Mouse (Mus musculus) neutrophil, adult 5-6 weeks (primary cell): ENCODE measurements around the gene Psmd1. TPM values are rescaled to one million over a fixed set of nuclear protein-coding genes. Genes with fewer than 3 reads are reported as not detected.
A peak's percentile ranks its signal among the peaks of the same experiment; 100 is the strongest.

Experiments
- ATAC-seq: fragments of 151-379, 151-347 bp; 2 replicates; pipeline ENCODE4 v1.8.0; 2017; ENCODE audit warnings: mild to moderate bottlenecking, moderate TSS enrichment; ENCODE audit not compliant: insufficient number of reproducible peaks, poor library complexity, low FRiP score, severe bottlenecking; ENCODE audit errors: extremely low read depth
- total RNA-seq: library from RNA; stranded (forward); fragments of 200-1000 nt; gene quantifications from 2 replicates; pipeline ENCODE4 v1.2.3, GENCODE M21; 2017

Psmd1 gene
- 39.8 and 44.5 TPM in 2 replicates for total RNA-seq

DNA sequence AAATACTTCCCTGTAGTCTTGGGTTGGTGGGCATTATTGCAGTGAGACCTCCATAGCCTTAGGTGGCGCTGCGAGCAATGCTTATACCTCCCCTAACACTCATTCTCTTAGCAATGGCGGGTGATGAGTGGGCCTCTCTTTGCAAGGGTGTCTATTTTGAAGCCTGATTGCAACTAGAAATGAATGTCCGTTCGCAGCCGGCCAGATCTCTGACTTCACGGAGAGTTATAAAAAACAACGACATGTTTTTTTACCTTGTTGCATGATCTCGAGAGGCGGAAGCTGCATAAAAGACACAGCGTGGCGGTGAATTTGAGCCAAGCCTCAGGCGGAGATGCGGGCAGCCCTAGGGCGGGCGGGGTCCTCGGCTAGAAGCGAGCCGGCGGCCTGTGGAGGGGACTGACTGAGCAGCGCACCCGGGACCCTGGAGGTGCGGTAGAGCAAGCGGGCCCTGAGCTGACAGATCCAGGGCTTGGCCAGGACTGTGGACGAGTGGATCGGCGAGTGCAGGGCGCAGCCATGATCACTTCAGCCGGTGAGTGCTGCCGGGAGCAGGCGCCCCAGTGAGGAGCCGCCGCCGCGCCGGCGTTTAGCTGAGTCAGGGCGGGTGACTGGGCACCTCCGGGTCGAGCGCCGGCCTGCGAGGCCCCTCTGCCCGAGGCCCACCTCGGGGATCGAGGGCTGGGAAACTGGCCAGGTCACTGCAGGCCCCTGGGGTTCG, at the start of gene Psmd1:
Gene Psmd1, plus strand, starts transcription at position 117 of the 721 bp plus-strand sequence.
- peak; percentile 91 for ATAC-seq

DNA sequence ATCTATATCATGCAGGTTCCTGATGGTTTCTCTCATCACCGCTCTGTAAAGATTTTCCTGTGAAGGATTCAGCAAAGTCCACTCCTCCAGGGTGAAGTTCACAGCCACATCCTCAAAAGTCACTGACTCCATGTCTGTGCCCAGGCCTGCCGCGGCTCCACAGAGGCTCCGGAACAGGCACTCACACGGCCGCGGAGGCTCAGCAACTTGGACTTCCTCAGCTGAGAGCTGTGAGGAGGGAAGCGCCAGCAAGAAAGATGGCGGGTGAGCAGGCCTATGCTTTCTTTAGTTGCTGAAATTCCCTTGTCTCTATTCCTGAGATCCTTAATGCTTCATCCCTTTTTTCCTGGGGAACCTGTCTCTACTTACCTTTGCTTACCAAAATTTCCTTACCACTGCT, 48.4 kb upstream of the Psmd1 start:
- ATAC-seq = peak; percentile 92

GRCm38 (mm10) chr1:86016516-86016915, 47.7 kb upstream of the Psmd1 start, which contains the start of gene Spata3:
Gene Spata3 (plus strand): TSS chr1:86016816.
- ATAC-seq = no peak

DNA sequence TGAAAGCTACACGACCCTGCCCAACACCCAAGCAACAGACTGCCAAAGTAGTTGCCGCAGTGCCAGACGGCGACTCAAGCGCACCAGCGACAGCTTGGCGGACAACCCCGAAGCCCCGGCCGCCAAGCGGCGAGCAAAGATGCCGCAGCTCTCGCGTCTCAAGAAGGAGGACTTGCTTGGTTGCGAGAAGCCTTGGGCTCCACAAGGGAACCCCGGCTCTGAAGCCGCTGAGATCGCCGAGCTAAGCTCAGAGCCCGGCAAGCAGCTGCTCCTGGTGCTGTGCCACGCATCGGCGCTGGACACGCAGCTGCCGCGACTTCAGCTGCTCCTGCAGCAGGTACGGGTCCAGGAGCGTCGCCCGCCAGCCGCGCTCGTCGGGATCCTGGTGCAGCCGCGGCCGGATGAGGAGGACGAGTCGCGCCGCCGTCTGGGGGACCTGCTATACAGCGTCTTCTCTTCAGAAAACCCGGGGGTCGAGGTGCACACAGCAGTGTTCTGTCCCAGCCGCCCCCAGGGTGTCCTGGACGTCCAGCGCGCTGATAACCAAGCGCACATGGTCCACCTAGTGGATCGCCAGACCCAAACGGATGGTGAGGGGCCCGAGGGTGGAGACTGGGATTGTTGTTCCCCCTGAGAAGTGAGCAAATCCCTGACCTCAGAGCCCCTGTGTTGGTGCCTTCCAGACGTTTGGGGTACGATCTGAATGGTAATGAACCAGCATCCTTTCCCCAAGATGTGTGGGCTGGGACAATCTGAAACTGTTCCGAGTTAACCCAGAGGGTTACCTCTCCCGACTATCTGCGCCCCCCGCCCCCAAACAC, 45.7 kb upstream of the Psmd1 start:
- ATAC-seq = no peak

DNA sequence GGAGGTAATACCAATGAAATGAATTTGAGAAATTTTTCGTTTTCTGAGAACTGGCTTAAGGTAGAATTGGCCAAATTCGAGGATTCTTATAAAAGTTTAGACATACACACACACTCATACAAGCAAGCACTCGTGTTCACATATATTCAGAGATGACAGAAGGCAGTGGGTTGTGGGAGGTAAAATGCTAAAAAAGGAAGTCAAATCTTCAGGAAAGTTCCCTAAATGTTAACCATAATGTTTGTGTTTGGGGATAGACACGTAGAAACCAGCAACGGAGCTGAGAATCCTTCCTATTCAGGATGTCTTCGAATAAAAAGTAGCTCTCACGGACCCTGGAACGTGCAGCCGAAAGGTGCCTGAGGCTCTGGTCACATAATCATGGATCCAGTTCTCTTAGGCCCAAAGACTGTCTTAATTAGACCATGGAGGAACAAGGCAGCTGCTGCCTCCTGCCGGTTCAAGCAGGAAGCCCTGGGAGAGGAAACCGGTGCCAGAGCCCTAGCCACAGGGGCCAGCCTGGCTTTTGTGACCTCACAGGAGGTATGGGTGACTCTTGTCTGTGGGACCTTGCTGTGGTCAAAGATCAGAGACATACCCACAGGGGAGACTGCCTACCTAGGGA, 42.7 kb upstream of the Psmd1 start:
- ATAC-seq = no peak

DNA sequence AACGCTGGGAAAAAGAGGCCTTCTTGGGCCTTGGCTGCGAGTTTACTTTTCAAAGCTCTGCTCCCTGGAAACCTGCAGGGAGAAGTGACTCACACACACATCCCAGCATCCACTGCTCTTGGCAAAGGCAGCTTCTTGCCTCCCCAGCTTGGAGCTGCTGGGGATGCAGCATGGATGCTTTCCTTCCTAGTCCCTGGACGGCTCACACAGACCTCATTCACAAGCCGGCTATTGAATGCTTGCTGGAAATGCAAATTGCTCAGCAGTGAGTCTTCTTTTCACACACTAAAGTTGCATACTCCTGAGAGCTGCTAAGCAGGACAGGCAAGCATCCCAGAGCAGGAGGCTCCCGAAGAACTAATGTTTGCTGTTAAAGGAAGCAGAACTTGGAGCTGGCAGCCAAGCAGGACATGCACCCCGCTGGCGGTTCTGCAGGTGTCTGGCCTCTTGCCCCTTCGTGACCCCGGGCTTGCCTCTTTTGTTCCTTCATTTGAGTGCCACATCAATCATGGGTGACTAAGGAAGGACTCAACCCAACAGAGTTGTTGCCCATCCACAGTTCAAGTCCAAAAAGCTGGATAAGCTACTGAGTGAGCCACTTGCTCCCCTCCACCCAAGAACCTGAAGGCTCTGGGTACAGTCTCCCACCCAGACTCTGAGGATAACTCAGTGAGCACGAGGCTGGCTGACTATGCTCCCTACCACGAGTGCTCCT, 31.8 kb upstream of the Psmd1 start:
- no peak for ATAC-seq

DNA sequence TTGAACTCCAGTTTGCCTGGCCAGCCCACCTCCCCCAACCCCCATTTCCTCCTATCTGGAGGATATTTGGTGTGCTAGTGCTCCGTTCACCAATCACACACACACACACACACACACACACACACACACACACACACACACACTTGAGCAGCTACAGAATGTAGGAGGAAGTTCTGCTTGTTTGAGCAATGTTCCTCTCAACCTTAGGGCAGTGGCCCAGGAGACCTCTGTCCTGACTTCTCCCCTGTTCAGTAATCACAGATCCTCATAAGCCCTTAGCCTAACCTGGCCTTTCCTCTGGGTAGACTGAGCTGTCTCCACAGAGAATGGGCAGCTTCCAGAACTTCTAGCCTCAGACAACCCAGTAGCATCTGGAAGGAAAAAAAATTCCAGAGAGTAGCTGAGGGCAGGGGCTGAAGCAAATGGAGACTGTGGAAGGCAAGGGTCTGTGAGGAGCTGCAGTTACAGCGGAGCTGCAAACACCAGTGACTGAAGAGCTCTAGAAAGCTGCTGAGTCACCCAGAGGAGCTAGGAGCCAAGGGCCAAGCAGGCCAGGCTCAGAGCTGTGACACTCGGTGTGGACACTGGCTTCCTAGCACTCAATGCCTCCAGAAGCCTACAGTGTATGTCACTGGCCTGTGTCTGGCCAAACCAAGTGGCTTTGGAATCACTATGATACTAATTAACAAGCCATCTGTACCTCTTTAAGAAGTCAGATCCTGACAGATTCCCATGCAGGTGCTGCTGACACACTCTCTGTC, 25.8 kb upstream of the Psmd1 start:
- ATAC-seq = no peak

DNA sequence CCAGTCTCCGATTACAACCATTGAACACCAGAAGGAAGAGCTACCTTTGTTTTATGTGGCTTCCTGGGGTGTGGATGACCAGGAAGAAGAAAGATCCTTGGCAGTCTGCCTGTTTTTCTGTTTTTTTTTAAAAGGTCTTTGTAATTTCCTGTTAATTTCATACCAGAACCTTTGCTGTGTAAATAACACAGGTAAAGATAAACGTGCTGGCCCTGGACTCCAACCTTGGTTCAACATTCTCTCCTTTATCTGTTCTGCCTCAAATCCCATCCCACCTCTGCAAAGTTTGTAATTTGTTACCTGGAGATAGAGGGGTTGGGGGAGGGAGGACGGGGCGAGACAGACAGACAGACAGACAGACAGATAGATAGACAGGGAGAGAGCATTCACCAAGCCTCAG, 24.1 kb upstream of the Psmd1 start:
- ATAC-seq = no peak

GRCm38 (mm10) chr1:86040817-86041216, 23.4 kb upstream of the Psmd1 start:
- ATAC-seq = no peak

DNA sequence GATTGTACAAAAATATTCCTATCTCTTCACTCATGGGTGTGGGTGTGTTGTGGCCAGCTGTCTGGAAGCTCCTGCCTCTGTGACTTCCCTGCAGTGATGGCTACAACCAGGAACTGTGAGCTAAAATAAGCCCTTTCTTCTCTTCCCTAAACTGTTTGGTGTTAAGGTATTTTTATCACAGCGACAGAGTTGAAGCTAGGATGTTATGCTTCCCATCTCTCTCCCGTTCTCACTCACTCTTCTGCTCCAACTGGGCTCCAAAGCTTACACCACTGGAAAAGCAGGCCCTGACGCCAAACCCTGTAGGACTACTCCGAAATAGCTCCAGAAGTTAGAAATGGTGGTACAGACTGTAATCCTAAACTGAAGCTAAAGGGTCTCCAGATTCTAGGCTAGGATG, 19.1 kb upstream of the Psmd1 start:
- no peak for ATAC-seq

- no peak for ATAC-seq
Measured at GRCm38 (mm10) chr1:86045848-86046805, 18.1 kb upstream of the Psmd1 start, which contains the start of gene 2810459M11Rik. Gene 2810459M11Rik (plus strand): TSS chr1:86045863.

DNA sequence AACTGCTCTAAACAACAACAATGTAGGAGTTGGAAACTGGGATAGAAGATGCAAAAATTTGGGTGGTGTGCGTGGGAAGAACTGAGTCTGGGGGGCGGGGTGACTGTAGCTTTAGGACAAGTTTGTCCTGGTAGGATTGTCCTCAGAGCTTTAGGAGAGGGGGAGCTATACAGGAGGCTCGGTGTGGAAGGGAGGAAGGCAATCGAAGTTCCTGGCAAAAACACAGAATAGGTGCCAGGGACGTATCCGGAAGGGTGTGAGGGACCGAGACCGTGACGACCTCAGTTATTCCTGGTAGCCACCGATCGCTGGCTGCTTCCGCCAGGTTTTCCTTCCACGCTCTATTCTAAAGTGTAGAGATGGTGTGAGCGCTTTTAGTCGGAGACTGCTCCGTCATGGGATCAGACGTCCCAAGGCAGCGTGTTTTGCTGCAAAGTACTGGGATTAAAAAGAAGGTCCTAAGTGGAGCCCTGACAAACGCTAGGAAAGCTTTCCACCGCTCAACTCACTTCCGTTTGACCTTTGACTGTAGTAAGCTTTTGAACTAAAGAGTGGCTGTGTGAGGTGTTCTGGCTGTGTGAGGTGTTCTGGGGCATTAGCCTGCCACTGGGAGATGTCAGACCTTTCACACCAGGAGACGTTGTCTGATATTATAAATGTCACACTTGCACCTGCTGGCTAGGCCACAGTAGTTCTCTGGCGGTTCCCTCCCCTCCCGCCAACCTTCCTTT, 17.2 kb upstream of the Psmd1 start:
- ATAC-seq = no peak

DNA sequence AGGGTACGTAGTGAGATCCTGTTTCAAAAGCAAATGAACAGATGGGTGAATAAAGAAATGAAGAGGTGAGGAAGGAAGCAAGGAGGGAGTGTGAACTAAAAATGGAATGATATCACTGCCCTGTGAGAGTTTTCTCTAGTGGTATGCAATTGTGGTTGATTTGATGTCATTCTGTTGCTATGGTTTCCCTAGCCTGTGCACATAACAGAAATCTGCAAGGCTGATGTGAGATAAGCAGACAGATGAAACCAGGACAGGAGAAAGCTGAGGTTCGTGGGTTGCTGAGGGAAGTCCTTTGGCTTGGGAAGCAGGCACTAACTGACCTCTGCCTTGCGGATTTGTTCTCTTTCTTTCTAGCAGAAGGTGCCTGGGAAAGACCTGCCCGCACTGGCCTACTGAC, 16.0 kb upstream of the Psmd1 start:
- no peak for ATAC-seq

- no peak for ATAC-seq
Measured at GRCm38 (mm10) chr1:86048744-86049143, 15.4 kb upstream of the Psmd1 start.

DNA sequence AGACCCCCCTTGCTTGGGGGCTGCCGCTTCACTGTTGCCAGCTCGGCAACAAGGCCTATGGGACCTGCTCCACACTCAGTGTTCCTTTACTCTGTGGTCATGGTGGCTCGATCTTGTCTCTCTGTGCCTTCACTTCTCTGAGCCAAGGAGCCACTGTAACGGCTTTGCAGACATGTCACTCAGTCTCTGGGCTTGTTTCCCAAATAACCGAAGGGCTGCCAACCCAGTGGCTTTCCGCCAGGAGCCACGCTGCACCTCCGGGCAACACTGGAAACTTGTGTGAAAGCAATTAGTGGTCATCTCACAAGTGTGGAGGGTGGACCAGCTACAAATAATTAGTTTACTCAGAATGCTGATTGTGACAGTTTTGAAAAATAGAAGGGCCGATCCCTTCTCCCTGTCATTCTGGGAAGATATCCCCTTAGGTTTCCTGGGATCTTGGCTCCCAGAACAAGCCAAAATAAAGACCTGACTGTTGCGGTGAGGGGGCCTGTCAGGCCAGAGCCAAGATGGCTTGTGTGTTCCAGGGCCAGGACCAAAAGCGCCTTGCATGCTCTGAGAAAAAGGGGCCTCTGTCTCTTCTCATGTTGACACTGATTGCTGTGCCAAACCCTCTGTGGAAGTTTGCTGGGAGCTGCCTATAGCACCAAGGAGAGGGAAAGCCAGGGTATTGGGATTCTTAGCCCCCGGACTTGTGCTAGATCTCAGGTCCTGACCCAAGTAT, 10.8 kb upstream of the Psmd1 start:
- no peak for ATAC-seq

- no peak for ATAC-seq
Measured at GRCm38 (mm10) chr1:86054943-86055342, 9.2 kb upstream of the Psmd1 start.
